Mouse (Mus musculus): ENCODE data around the gene Ildr1.

Gene Ildr1

GRCm38 (mm10) chr16:36693818-36694413 lies at the start of gene Ildr1:
TSS of gene Ildr1 (plus strand) at chr16:36693978.
- DNase-seq (ENCODE audit: low spot score) = peak; percentile 21

GRCm38 (mm10) chr16:36645124-36645523 lies 48.7 kb upstream of the Ildr1 start:
- DNase-seq (ENCODE audit: low spot score) = no peak

- DNase-seq (ENCODE audit: low spot score) = no peak
These were observed 44.5 kb upstream of the Ildr1 start for GRCm38 (mm10) chr16:36649304-36649703.

- no peak for DNase-seq (ENCODE audit: low spot score)
These were observed 43.3 kb upstream of the Ildr1 start for GRCm38 (mm10) chr16:36650511-36650910.

GRCm38 (mm10) chr16:36651174-36651766 lies 42.5 kb upstream of the Ildr1 start:
- no peak for DNase-seq (ENCODE audit: low spot score)

GRCm38 (mm10) chr16:36655199-36655598 lies 38.6 kb upstream of the Ildr1 start:
- no peak for DNase-seq (ENCODE audit: low spot score)

- no peak for DNase-seq (ENCODE audit: low spot score)
These were observed 37.9 kb upstream of the Ildr1 start for GRCm38 (mm10) chr16:36655910-36656309.

GRCm38 (mm10) chr16:36661330-36661729 lies 32.4 kb upstream of the Ildr1 start:
- no peak for DNase-seq (ENCODE audit: low spot score)

GRCm38 (mm10) chr16:36663484-36663883 lies 30.3 kb upstream of the Ildr1 start:
- no peak for DNase-seq (ENCODE audit: low spot score)

- DNase-seq (ENCODE audit: low spot score) = no peak
These were observed 28.0 kb upstream of the Ildr1 start, which contains the start of gene Cd86 for GRCm38 (mm10) chr16:36665782-36666181. TSS of gene Cd86 (minus strand) at chr16:36666081.

GRCm38 (mm10) chr16:36666448-36667017 lies 27.2 kb upstream of the Ildr1 start:
- DNase-seq (ENCODE audit: low spot score) = no peak

- no peak for DNase-seq (ENCODE audit: low spot score)
These were observed 23.2 kb upstream of the Ildr1 start for GRCm38 (mm10) chr16:36670590-36670989.

GRCm38 (mm10) chr16:36673196-36673595 lies 20.6 kb upstream of the Ildr1 start:
- no peak for DNase-seq (ENCODE audit: low spot score)

GRCm38 (mm10) chr16:36674457-36675204 lies 19.1 kb upstream of the Ildr1 start:
- DNase-seq (ENCODE audit: low spot score) = no peak

- DNase-seq (ENCODE audit: low spot score) = no peak
These were observed 18.5 kb upstream of the Ildr1 start for GRCm38 (mm10) chr16:36675304-36675703.

- no peak for DNase-seq (ENCODE audit: low spot score)
These were observed 17.9 kb upstream of the Ildr1 start for GRCm38 (mm10) chr16:36675902-36676301.

GRCm38 (mm10) chr16:36681829-36682228 lies 11.9 kb upstream of the Ildr1 start:
- DNase-seq (ENCODE audit: low spot score) = no peak

GRCm38 (mm10) chr16:36684325-36684918 lies 9.4 kb upstream of the Ildr1 start:
- DNase-seq (ENCODE audit: low spot score) = no peak

GRCm38 (mm10) chr16:36688076-36688475 lies 5.7 kb upstream of the Ildr1 start:
- DNase-seq (ENCODE audit: low spot score) = no peak

GRCm38 (mm10) chr16:36691484-36691883 lies 2.3 kb upstream of the Ildr1 start:
- DNase-seq (ENCODE audit: low spot score) = no peak

GRCm38 (mm10) chr16:36694798-36695290 lies 1.1 kb downstream of the Ildr1 start:
- DNase-seq (ENCODE audit: low spot score) = no peak

- DNase-seq (ENCODE audit: low spot score) = no peak
These were observed 3.6 kb downstream of the Ildr1 start for GRCm38 (mm10) chr16:36697331-36697730.
